Mouse (Mus musculus) liver, embryonic 14.5 days (tissue): Measurements from ENCODE around the gene Tead2. TPM values are rescaled to one million over a fixed set of nuclear protein-coding genes. Genes with fewer than 3 reads are reported as not detected.

Source experiments
- ATAC-seq: fragments of 200-750 bp; cut with Nextera tagmentation; 2 replicates; pipeline ENCODE4 v1.8.0; 2017; ENCODE audit warnings: moderate number of reproducible peaks, mild to moderate bottlenecking, moderate library complexity; ENCODE audit not compliant: insufficient read depth
- DNase-seq, 3 experiments: peaks; one replicate each; pipeline ENCODE4 v3.0.0-alpha.2; 2012 to 2013; ENCODE audit warnings: low read depth in 3 of 3, low spot score in 3 of 3
- H3K27ac ChIP-seq: fragments of 300-500 bp; sonication (generic); 2 replicates; pipeline ENCODE4 v1.5.1; 2014; ENCODE audit warnings: moderate library complexity, mild to moderate bottlenecking, control low read depth, inconsistent platforms
- H3K27me3 ChIP-seq: fragments of 300-500 bp; sonication (generic); 2 replicates; pipeline ENCODE4 v1.6.1; 2014; ENCODE audit warnings: mild to moderate bottlenecking, low read length, moderate library complexity; ENCODE audit not compliant: control insufficient read depth, insufficient read depth
- H3K36me3 ChIP-seq: fragments of 300-500 bp; sonication (generic); replicated peaks from 2 replicates; pipeline ENCODE4 v1.6.1; 2014; ENCODE audit warnings: low read depth; ENCODE audit not compliant: control insufficient read depth, insufficient read depth
- H3K4me1 ChIP-seq, 2 experiments: fragments of 200-500 bp in 1 of 2; fragments of 300-500 bp in 1 of 2; sonication (generic) in 1 of 2; replicated peaks; 2 replicates each; pipeline ENCODE4 v1.6.1; 2012 to 2014; ENCODE audit warnings: antibody characterized with exemption in 1 of 2, inconsistent platforms in 1 of 2, low read length in 1 of 2; ENCODE audit not compliant: control insufficient read depth in 2 of 2, insufficient read depth in 2 of 2
- H3K4me2 ChIP-seq: fragments of 300-500 bp; sonication (generic); 2 replicates; pipeline ENCODE4 v1.6.1; 2014; ENCODE audit warnings: low read depth, mild to moderate bottlenecking, control low read depth, moderate library complexity
- H3K4me3 ChIP-seq, 2 experiments: fragments of 200-500 bp in 1 of 2; fragments of 300-500 bp in 1 of 2; sonication (generic) in 1 of 2; 2 replicates each; pipeline ENCODE4 v1.5.1; 2012 to 2014; ENCODE audit warnings: low read depth in 2 of 2, low read length in 2 of 2, mild to moderate bottlenecking in 2 of 2, control low read depth in 1 of 2, inconsistent platforms in 1 of 2, moderate library complexity in 1 of 2; ENCODE audit not compliant: insufficient read depth in 1 of 2
- H3K9ac ChIP-seq: fragments of 300-500 bp; sonication (generic); replicated peaks from 2 replicates; pipeline ENCODE4 v1.6.1; 2014; ENCODE audit warnings: mild to moderate bottlenecking, control low read depth, moderate library complexity
- H3K9me3 ChIP-seq: fragments of 300-500 bp; sonication (generic); 2 replicates; pipeline ENCODE4 v1.6.1; 2016; ENCODE audit warnings: low read length, mixed read lengths; ENCODE audit not compliant: control insufficient read depth
- CTCF ChIP-seq: IDR thresholded peaks from 2 replicates; pipeline ENCODE4 v1.5.1; 2016; ENCODE audit warnings: antibody characterized with exemption, low read depth, control low read depth
- EP300 ChIP-seq: IDR thresholded peaks from 2 replicates; pipeline ENCODE4 v1.6.1; 2016; ENCODE audit warnings: antibody characterized with exemption, low read depth
- WGBS: fragments of 180-500 bp; shearing (Covaris S2); extraction: QIAGEN DNeasy Blood & Tissue Kit; methylation state at CpG from one replicate; pipeline ENCODE4 v1.1.7; 2014; ENCODE audit not compliant: insufficient replicate concordance; 5-methylcytosine and 5-hydroxymethylcytosine counted together
- polyA plus RNA-seq, 2 experiments: library from polyadenylated mRNA; depleted of rRNA in 1 of 2; stranded (reverse) in 1 of 2; unstranded in 1 of 2; fragments of >200 nt; fragmentation: Nextera tagmentation in 1 of 2; extraction: Ambion mirVana in 1 of 2; gene quantifications; 2 replicates each; pipeline versions ENCODE4 v1.2.1 to v1.2.3; 2012 to 2014

The Tead2 gene
- polyA plus RNA-seq, 2 experiments = 4.1 to 10.0 TPM

- TF ChIP-seq EP300 = no peak
- no peak for TF ChIP-seq CTCF
- H3K36me3 ChIP-seq = no peaks in the 10 kb centered on the region
- no peaks in the 10 kb centered on the region for H3K27me3 ChIP-seq
- ATAC-seq (no peak), DNase-seq (no peak)
- no peak overlapping the region for H3K4me3 ChIP-seq
- 48% methylated on average over 10 of the region's 10 CpGs for WGBS
- no peaks in the 10 kb centered on the region for H3K9me3 ChIP-seq
- H3K4me2 ChIP-seq = no peak overlapping the region
- peaks cover 0 to 7% of the 10 kb centered on the region in 2 experiments; a peak in 1 of 4 replicates for H3K4me1 ChIP-seq
- no peak overlapping the region for H3K9ac ChIP-seq
- no peak overlapping the region for H3K27ac ChIP-seq
Measured at GRCm38 (mm10) chr7:45202654-45203053, 12.9 kb upstream of the Tead2 start.

GRCm38 (mm10) chr7:45204380-45205143 is 11.0 kb upstream of the Tead2 start, which contains the start of gene Ccdc155:
Ccdc155 (minus strand) TSS chr7:45204892.
- no peaks in the 10 kb centered on the region for H3K36me3 ChIP-seq
- TF ChIP-seq CTCF (0 out of 2 replicates have a peak, but pooled peaks have one; percentile 10), EP300 (no peak)
- peak; percentile 91 for ATAC-seq
- H3K4me2 ChIP-seq = peak within 1 kb of the TSS; percentile 71
- peak; percentile 79 to 83 (median 82) for DNase-seq
- no peaks in the 10 kb centered on the region for H3K27me3 ChIP-seq
- no peaks in the 10 kb centered on the region for H3K9me3 ChIP-seq
- H3K4me3 ChIP-seq = peak within 1 kb of the TSS; percentile 47 to 56
- no peak within 1 kb of the TSS for H3K27ac ChIP-seq
- WGBS = 5% methylated on average over 44 of the region's 44 CpGs
- peaks cover 0 to 7% of the 10 kb centered on the region in 2 experiments; a peak in 1 of 4 replicates for H3K4me1 ChIP-seq
- H3K9ac ChIP-seq = no peak within 1 kb of the TSS; the same call in 1 of the 2 replicates

- H3K9ac ChIP-seq = no peak overlapping the region
- DNase-seq = no peak
- H3K36me3 ChIP-seq = no peaks in the 10 kb centered on the region
- H3K4me3 ChIP-seq = no peak overlapping the region
- H3K27me3 ChIP-seq = peaks cover 6% of the 10 kb centered on the region; the same call in 1 of the 2 replicates
- TF ChIP-seq EP300 (no peak), CTCF (peak; percentile 29; the same call in 1 of the 2 replicates)
- WGBS = 66% methylated on average over 6 of the region's 6 CpGs
- no peak overlapping the region for H3K27ac ChIP-seq
- ATAC-seq = no peak
- no peak overlapping the region for H3K4me2 ChIP-seq
- H3K4me1 ChIP-seq = peaks cover 13 to 23% of the 10 kb centered on the region in 2 experiments
- no peaks in the 10 kb centered on the region for H3K9me3 ChIP-seq
Measured at GRCm38 (mm10) chr7:45208260-45208659, 7.3 kb upstream of the Tead2 start.

GRCm38 (mm10) chr7:45211070-45211469 is 4.5 kb upstream of the Tead2 start:
- H3K4me2 ChIP-seq = peak overlapping the region; percentile 68

GRCm38 (mm10) chr7:45211851-45212251 is 3.7 kb upstream of the Tead2 start, which contains the start of gene Dkkl1:
Dkkl1 (minus strand) TSS chr7:45212147.
- ATAC-seq = peak; percentile 60; the same call in 1 of the 2 replicates
- H3K4me2 ChIP-seq = peak within 1 kb of the TSS; percentile 68
- H3K9me3 ChIP-seq = no peaks in the 10 kb centered on the region
- no peaks in the 10 kb centered on the region for H3K36me3 ChIP-seq
- no peak within 1 kb of the TSS for H3K27ac ChIP-seq
- H3K4me1 ChIP-seq = peaks cover 13 to 19% of the 10 kb centered on the region in 2 experiments
- H3K4me3 ChIP-seq = peak within 1 kb of the TSS; percentile 1 to 27; a peak in 2 of 4 replicates
- DNase-seq = peak in 2 of 3 experiments; percentile 30 to 48
- H3K9ac ChIP-seq = peak within 1 kb of the TSS; percentile 18; the same call in 1 of the 2 replicates
- TF ChIP-seq CTCF (no peak), EP300 (no peak)
- peaks cover 17% of the 10 kb centered on the region for H3K27me3 ChIP-seq
- WGBS = 2% methylated on average over 17 of the region's 17 CpGs

More at GRCm38 (mm10) chr7:45211070-45211469, 4.5 kb upstream of the Tead2 start:
- Histone ChIP-seq H3K27ac (no peak overlapping the region), H3K9ac (no peak overlapping the region), H3K36me3 (no peaks in the 10 kb centered on the region), H3K4me3 (no peak overlapping the region), H3K9me3 (no peaks in the 10 kb centered on the region), H3K27me3 (peaks cover 12% of the 10 kb centered on the region), H3K4me1 (peaks cover 13 to 19% of the 10 kb centered on the region in 2 experiments)
- ATAC-seq = no peak
- 11% methylated on average over 10 of the region's 10 CpGs for WGBS
- no peak for DNase-seq
- TF ChIP-seq CTCF = no peak
- no peak for TF ChIP-seq EP300
